Mouse (Mus musculus): ENCODE measurements around the gene Ptprg. TPM values are rescaled to one million over a fixed set of nuclear protein-coding genes. Genes with fewer than 3 reads are reported as not detected.

Ptprg gene
- polyA plus RNA-seq, 1 experiment, result 22.0 TPM

DNA sequence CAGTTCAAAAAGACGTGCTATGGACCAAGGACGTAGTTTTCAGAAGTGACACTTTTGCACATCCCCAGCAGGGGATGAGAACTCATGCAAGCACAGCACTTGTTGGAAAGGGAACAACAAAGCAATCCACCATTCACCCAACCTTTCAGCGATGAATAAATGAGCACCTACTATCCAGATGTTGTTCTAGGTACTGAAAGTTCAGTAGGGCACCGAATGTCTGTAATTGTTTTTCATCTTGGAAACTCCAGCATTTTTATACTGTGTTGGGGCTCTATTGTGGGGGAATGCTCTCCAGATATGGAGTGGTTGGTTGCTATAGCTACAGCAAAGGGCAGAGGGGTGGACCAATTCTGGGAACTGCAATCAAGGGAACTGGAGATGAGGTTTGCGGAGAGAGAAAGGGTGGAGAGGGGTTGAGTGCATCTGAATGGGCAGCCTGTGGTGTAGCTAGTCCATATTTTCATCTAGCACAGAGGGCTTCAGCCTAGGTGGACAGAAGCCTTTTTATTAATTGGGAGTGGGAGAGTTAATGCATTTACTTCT is 352.9 kb downstream of the Ptprg start:
- Histone ChIP-seq H3K4me1 (ENCODE audit: control insufficient read depth, insufficient read depth, low read length) (peaks cover under 1% of the 10 kb centered on the region; the same call in 1 of the 2 replicates), H3K27me3 (ENCODE audit: control insufficient read depth, insufficient read depth, low read length) (no peaks in the 10 kb centered on the region), H3K27ac (ENCODE audit: insufficient read depth, low read length) (no peak overlapping the region), H3K4me3 (replicated peaks; ENCODE audit: insufficient read depth, low read depth, low read length) (no peak overlapping the region)
- DNase-seq, result no peak
- WGBS, result 63% methylated on average over 5 of the region's 5 CpGs
- TF ChIP-seq CTCF (IDR thresholded peaks at IDR 0.05; ENCODE audit: borderline replicate concordance, insufficient read depth, low read depth, low read length), result no peak
- no peak for TF ChIP-seq POLR2A (IDR thresholded peaks at IDR 0.05; ENCODE audit: borderline replicate concordance, insufficient read depth, low read length)

DNA sequence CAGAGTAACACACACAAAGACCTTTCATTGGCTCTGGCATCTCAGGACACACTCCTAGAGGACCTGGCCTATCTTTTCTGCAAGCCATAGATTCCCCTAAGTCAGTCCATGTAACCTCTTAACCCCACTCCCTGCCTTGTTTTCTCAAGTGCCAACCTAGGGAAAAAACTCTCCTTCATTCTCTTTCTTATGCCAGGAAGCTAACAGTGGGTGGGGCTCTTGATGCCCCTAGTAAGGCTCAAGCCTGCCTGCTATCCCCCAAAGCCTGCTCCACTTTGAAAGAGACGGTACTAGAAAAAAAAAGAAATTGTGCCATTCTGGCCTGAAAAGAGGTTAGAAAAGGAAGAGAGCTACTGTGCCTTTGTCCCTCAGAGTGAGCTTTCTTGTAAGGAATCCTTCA is 358.9 kb downstream of the Ptprg start:
- Histone ChIP-seq H3K27me3 (ENCODE audit: control insufficient read depth, insufficient read depth, low read length) (no peaks in the 10 kb centered on the region), H3K4me1 (ENCODE audit: control insufficient read depth, insufficient read depth, low read length) (no peaks in the 10 kb centered on the region), H3K27ac (ENCODE audit: insufficient read depth, low read length) (no peak overlapping the region), H3K4me3 (replicated peaks; ENCODE audit: insufficient read depth, low read depth, low read length) (no peak overlapping the region)
- no peak for TF ChIP-seq CTCF (IDR thresholded peaks at IDR 0.05; ENCODE audit: borderline replicate concordance, insufficient read depth, low read depth, low read length)
- no peak for TF ChIP-seq POLR2A (IDR thresholded peaks at IDR 0.05; ENCODE audit: borderline replicate concordance, insufficient read depth, low read length)
- DNase-seq, result no peak
- 86% methylated on average over 1 of the region's 1 CpGs for WGBS

DNA sequence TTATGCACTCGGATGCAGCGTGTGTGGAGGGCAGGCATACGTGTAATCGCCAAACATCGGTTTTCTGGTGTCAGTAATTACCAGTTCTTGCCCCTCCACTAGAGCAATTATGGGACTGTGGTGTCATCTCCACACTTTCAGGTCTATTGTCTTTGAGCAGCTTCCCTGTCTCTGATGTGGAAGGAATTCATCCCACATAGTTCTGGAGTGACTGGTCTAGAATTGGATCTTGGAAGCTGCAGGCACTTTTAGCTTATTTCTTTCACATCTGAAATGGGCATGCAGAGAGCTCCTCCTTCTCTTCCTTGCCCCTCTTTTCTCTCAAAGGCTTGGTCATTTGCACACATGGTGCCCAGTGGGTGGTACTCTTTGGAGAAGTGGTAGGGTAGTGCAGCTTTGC is 363.9 kb downstream of the Ptprg start:
- Histone ChIP-seq H3K4me3 (replicated peaks; ENCODE audit: insufficient read depth, low read depth, low read length) (no peak overlapping the region), H3K4me1 (ENCODE audit: control insufficient read depth, insufficient read depth, low read length) (no peaks in the 10 kb centered on the region), H3K27me3 (ENCODE audit: control insufficient read depth, insufficient read depth, low read length) (no peaks in the 10 kb centered on the region), H3K27ac (ENCODE audit: insufficient read depth, low read length) (no peak overlapping the region)
- 86% methylated on average over 5 of the region's 5 CpGs for WGBS
- no peak for TF ChIP-seq CTCF (IDR thresholded peaks at IDR 0.05; ENCODE audit: borderline replicate concordance, insufficient read depth, low read depth, low read length)
- TF ChIP-seq POLR2A (IDR thresholded peaks at IDR 0.05; ENCODE audit: borderline replicate concordance, insufficient read depth, low read length), result no peak
- no peak for DNase-seq

DNA sequence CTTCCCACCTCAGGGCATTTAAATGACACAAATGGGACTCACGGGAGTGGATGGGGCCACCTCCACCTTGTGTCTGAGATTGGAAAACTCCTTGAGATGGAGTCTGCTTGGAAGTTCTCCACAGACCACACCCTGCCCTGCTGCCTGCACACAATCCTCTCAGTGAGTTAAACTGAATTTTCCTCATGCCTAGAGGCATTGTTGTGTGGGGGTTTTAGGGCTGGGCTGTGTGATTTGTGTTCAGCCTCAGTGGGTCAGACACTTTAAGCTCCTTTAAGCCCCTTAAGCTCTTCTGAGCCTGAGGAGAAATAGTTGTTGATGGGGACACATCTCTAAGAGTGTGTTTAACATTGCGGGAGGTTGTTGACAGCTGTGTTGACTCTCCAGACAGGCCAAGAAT is 375.2 kb downstream of the Ptprg start:
- Histone ChIP-seq H3K27ac (ENCODE audit: insufficient read depth, low read length) (no peak overlapping the region), H3K4me1 (ENCODE audit: control insufficient read depth, insufficient read depth, low read length) (peaks cover 8% of the 10 kb centered on the region), H3K27me3 (ENCODE audit: control insufficient read depth, insufficient read depth, low read length) (no peaks in the 10 kb centered on the region), H3K4me3 (replicated peaks; ENCODE audit: insufficient read depth, low read depth, low read length) (no peak overlapping the region)
- TF ChIP-seq POLR2A (IDR thresholded peaks at IDR 0.05; ENCODE audit: borderline replicate concordance, insufficient read depth, low read length) (no peak), CTCF (IDR thresholded peaks at IDR 0.05; ENCODE audit: borderline replicate concordance, insufficient read depth, low read depth, low read length) (no peak)
- WGBS, result 93% methylated on average over 2 of the region's 2 CpGs
- no peak for DNase-seq

DNA sequence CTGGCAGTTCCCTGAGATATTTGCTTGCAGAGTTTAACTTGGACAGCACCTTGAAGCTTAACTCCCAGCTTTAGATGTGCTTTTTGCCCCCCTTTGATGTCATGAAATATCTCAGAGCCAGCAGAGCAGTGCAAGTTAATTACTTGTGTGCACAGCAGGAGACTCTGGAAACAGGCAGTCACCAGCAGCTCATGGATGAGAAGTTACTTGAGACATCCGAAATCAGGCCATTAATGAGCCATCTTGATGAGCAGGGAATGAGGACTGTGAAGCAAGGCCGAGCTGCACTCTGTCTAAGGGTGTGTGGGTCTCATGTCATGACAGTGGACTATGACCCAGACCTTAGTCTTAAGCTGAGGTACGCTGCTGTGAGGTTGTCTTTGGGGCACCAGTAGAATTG is 379.2 kb downstream of the Ptprg start:
- TF ChIP-seq CTCF (IDR thresholded peaks at IDR 0.05; ENCODE audit: borderline replicate concordance, insufficient read depth, low read depth, low read length) (no peak), POLR2A (IDR thresholded peaks at IDR 0.05; ENCODE audit: borderline replicate concordance, insufficient read depth, low read length) (no peak)
- Histone ChIP-seq H3K27ac (ENCODE audit: insufficient read depth, low read length) (no peak overlapping the region), H3K27me3 (ENCODE audit: control insufficient read depth, insufficient read depth, low read length) (no peaks in the 10 kb centered on the region), H3K4me1 (ENCODE audit: control insufficient read depth, insufficient read depth, low read length) (peaks cover 8% of the 10 kb centered on the region; the same call in 1 of the 2 replicates), H3K4me3 (replicated peaks; ENCODE audit: insufficient read depth, low read depth, low read length) (no peak overlapping the region)
- 61% methylated on average over 3 of the region's 3 CpGs for WGBS
- no peak for DNase-seq

DNA sequence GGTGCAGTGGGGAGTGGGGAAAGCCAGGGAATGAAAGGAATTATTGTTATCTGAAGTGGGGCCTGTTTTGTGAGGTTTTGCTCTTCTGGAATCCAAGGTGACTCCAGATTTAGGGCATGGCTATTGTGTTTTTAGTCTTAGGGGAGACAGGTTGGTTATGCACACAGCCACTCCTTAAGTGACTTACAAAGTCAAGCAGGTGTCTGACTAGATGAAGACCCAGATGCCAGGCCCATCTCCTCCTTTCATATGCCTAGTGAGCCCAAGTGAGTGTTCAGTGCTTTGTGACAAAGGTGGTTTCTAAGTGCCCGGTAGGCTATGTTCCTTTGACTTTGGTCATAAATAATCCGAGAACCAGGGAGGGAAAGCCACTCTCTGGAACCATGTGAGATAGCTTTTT is 381.2 kb downstream of the Ptprg start:
- H3K4me3 ChIP-seq (replicated peaks; ENCODE audit: insufficient read depth, low read depth, low read length), result no peak overlapping the region
- 85% methylated on average over 2 of the region's 2 CpGs for WGBS
- no peak for TF ChIP-seq POLR2A (IDR thresholded peaks at IDR 0.05; ENCODE audit: borderline replicate concordance, insufficient read depth, low read length)
- no peak for TF ChIP-seq CTCF (IDR thresholded peaks at IDR 0.05; ENCODE audit: borderline replicate concordance, insufficient read depth, low read depth, low read length)
- H3K27me3 ChIP-seq (ENCODE audit: control insufficient read depth, insufficient read depth, low read length), result no peaks in the 10 kb centered on the region
- H3K4me1 ChIP-seq (ENCODE audit: control insufficient read depth, insufficient read depth, low read length), result peaks cover 8% of the 10 kb centered on the region; the same call in 1 of the 2 replicates
- no peak for DNase-seq
- no peak overlapping the region for H3K27ac ChIP-seq (ENCODE audit: insufficient read depth, low read length)

DNA sequence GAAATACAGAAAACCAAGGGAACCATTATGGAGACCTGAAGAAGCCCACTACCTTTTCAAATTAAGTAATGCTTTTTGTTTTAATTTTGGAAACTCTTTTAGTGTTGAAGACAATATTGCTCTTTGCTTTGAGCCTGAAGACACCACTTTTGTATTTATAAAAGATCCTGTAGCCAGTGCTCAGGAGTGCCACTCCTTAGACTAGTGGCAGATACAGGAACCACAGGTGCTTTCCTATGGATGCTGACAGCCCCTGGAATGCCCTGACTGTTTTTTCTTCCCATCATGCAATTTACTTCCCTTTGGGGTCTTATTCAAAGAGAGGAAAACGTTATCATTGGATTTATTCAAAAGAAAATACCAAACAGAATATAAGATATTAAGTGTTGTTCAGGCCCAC is 381.9 kb downstream of the Ptprg start:
- no peak for DNase-seq
- WGBS, result 45% methylated on average over 1 of the region's 1 CpGs
- Histone ChIP-seq H3K27me3 (ENCODE audit: control insufficient read depth, insufficient read depth, low read length) (no peaks in the 10 kb centered on the region), H3K4me3 (replicated peaks; ENCODE audit: insufficient read depth, low read depth, low read length) (no peak overlapping the region), H3K27ac (ENCODE audit: insufficient read depth, low read length) (no peak overlapping the region), H3K4me1 (ENCODE audit: control insufficient read depth, insufficient read depth, low read length) (peaks cover 8% of the 10 kb centered on the region; the same call in 1 of the 2 replicates)
- TF ChIP-seq POLR2A (IDR thresholded peaks at IDR 0.05; ENCODE audit: borderline replicate concordance, insufficient read depth, low read length), result no peak
- TF ChIP-seq CTCF (IDR thresholded peaks at IDR 0.05; ENCODE audit: borderline replicate concordance, insufficient read depth, low read depth, low read length), result no peak

DNA sequence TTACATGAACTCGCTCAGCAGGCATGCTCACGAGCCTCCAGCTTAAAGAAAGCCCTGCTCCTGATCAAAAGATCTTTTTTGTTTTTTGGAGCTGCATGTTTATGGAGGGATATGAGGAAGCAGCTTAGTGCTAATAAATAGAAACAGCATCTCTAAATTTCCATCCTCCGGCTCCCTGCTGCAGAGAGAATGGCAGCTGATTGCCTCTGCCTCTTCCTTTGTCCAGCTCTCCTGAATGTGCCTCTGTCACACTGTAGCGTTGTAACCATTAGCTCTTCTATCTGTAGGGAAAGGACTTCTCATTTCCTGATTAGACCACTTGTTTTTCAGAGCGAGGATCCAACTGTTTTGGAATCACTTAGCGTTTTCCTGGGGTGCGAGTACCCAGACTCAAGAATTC is 382.4 kb downstream of the Ptprg start:
- H3K27me3 ChIP-seq (ENCODE audit: control insufficient read depth, insufficient read depth, low read length), result no peaks in the 10 kb centered on the region
- H3K4me1 ChIP-seq (ENCODE audit: control insufficient read depth, insufficient read depth, low read length), result peaks cover 8% of the 10 kb centered on the region; the same call in 1 of the 2 replicates
- DNase-seq, result no peak
- no peak overlapping the region for H3K27ac ChIP-seq (ENCODE audit: insufficient read depth, low read length)
- WGBS, result 80% methylated on average over 7 of the region's 7 CpGs
- TF ChIP-seq POLR2A (IDR thresholded peaks at IDR 0.05; ENCODE audit: borderline replicate concordance, insufficient read depth, low read length) (no peak), CTCF (IDR thresholded peaks at IDR 0.05; ENCODE audit: borderline replicate concordance, insufficient read depth, low read depth, low read length) (no peak)
- H3K4me3 ChIP-seq (replicated peaks; ENCODE audit: insufficient read depth, low read depth, low read length), result no peak overlapping the region

Data from cerebellum, adult 2 months (tissue).